Mouse (Mus musculus) cerebellum, postnatal 4 days (tissue): ENCODE measurements around the gene Foxk2.

Source experiments
- DNase-seq, 2 experiments: peaks; one replicate each; pipeline ENCODE4 v3.0.0; 2022; ENCODE audit warnings: low spot score in 2 of 2, mixed read lengths in 1 of 2

Gene Foxk2

GRCm38 (mm10) chr11:121259160-121260100 is at the start of gene Foxk2:
Gene Foxk2 (plus strand): TSS chr11:121259990.
- peak; percentile 88 to 96 for DNase-seq

GRCm38 (mm10) chr11:121216831-121217230 is 43.0 kb upstream of the Foxk2 start:
- no peak for DNase-seq

- DNase-seq: no peak
Measured at GRCm38 (mm10) chr11:121219776-121220175, 40.0 kb upstream of the Foxk2 start.

DNA sequence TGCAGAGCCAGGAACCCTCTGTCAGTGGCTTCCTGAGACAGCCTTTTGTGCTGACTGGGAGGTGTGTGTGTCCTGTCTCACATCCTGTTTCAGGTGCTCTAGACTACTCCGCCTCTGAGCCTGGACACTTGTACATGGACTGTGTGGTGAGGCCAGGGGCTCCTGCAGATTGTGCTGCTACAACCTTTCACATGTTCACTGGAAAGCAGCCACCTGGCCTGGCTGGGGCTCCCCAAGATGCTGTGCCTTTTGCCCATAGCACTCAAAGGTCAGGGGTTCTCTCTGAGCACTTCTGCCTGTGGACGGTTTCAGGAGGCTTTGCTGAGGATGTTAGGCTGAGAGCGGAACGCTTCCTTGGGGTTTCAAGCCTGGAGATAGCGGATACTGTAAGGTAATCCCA is 39.0 kb upstream of the Foxk2 start:
- DNase-seq: no peak

- DNase-seq: no peak
Measured at GRCm38 (mm10) chr11:121221321-121222010, 38.3 kb upstream of the Foxk2 start.

GRCm38 (mm10) chr11:121228129-121229017 is 31.4 kb upstream of the Foxk2 start:
- DNase-seq: no peak

GRCm38 (mm10) chr11:121229018-121229439 is 30.8 kb upstream of the Foxk2 start, which contains the start of gene Cybc1:
Gene Cybc1 (minus strand): TSS chr11:121229322.
- DNase-seq: peak in 1 of 2 experiments; percentile 35

DNA sequence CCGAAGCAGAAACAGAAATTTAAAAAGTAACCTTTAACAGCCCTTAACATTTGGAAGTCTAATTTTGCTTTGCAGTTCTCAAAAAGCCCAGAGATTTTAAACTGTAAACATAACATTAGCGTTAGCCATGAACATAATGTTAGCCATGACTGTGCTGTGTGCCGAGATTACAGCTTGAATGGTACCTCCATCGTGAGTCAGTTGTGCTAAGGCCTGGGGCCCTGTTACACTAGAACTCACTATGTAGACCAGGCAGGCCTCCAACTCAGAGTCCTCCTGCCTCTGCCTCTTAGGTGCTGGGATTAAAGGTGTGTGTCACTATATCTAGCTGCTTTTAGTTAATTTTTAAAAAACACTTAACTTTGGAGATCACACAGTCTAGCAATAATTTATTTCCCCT is 28.6 kb upstream of the Foxk2 start:
- DNase-seq: no peak

DNA sequence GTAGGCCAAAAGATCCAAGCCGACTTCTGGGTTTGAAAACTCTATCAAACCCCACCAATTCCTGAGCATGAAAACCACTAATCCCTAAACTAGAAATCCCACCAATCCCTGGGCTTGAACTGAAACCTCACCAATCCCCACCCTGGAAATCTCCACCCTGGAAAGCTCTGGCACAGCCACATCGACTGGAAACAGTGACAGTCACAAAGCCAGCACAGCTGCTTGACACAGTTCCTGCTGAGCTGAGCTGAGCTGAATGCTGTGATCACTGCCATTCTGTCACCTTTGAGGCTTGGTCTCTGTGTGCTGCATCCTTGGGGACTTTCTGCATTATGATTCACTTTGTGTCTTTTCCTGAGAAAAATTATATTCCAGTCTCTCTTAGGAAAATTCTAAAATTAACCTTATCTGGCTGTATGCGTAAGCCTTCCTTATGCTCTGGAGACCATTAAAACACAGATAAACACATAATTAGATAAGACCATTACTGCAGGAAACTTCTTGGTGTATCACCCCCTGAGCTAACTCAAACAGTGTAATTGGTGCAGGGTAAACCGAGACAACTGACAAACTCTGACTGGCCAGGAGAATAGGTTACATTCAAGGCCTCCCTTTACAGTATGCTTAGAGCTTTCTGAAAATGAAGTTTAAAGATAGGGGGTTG is 28.0 kb upstream of the Foxk2 start:
- DNase-seq: no peak

DNA sequence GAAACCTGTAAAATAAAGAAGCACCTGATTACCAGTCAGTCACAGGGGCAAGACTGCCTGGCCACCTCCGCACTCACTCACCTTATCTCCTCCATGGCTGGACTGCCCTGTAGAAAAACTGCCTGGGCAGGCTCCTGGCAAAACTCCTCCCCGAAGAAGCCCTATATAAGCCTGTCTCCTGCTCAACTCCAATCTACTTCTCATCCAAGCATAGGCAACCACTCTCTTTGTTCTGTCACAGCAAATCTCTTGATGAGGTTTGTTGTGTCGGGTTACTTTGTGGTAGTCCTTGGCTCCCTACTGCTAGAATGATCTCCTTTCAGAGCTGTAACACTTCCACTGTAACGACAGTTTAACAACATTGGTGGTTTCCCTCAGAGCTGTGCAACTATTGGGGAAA is 27.1 kb upstream of the Foxk2 start:
- DNase-seq: no peak

GRCm38 (mm10) chr11:121235475-121236238 is 24.1 kb upstream of the Foxk2 start:
- DNase-seq: peak in 1 of 2 experiments; percentile 32

- peak; percentile 87 to 96 for DNase-seq
Measured at GRCm38 (mm10) chr11:121236564-121237344, 23.0 kb upstream of the Foxk2 start, which contains the start of gene Narf. Gene Narf (plus strand): TSS chr11:121237253.

DNA sequence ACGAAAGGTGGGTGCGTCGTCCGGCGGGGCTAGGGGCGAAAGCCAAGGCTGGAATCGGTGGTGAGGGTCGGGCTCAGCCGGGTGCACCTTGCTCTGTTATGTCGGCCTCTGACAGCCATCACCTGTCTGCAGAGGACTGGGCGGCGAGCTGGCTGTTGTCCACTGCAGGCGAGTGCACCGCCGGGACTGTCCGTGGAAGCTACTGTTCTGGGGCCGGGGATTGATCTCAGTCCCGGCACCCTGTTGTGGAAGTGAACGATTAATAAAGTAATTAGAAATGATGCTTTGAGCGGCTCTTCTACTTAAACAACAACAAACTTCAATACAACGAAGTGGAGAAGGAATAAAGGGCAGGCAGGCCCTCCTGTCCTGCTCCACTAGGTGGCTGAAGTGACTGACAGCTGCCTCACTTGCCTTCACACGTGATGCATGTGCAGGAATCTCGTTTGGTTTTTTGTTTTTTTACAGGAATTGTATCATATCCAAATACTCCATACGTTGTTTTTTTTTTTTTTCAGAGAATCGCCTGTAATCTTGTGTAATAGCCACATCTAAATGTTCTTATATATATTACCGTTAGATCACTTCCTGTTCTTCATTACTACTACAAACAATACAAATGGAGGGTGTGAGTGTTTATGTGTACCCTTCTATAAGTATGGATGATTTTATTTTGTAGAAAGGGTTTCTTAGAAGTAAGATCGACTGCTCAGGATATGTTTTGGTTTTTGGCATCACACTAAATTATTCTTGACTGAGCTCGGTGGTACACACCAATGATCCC is 22.3 kb upstream of the Foxk2 start:
- no peak for DNase-seq

- no peak for DNase-seq
Measured at GRCm38 (mm10) chr11:121239669-121240068, 20.1 kb upstream of the Foxk2 start.

- DNase-seq: no peak
Measured at GRCm38 (mm10) chr11:121250196-121250595, 9.6 kb upstream of the Foxk2 start.

DNA sequence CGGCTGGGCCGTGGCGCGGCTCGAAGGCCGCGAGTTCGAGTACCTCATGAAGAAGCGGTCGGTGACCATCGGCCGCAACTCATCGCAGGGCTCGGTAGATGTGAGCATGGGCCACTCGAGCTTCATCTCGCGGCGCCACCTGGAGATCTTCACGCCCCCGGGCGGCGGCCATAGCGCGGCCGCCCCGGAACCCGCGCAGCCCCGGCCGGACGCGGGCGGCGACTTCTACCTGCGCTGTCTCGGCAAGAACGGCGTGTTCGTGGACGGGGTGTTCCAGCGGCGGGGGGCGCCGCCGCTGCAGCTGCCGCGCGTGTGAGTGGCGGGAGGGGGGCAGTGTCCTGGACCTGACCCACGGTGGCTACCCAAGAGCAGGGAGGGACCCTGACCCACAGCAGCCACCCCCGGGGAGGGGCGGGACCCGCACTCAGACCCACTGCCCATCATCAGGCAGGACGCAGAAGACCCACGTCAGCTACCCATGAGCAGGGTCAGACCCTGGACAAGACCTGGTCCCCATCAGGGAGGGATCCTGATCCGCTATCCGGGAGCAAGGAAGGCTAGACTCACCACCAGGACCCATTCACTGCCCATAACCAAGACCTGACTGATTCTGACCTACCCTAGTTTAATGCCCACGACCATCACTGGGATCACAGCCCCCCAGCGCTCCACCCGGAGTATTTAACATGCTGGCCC is 569 bp downstream of the Foxk2 start:
- DNase-seq: peak in 1 of 2 experiments; percentile 38

- no peak for DNase-seq
Measured at GRCm38 (mm10) chr11:121261074-121261473, 1.3 kb downstream of the Foxk2 start.

- no peak for DNase-seq
Measured at GRCm38 (mm10) chr11:121277516-121277915, 17.7 kb downstream of the Foxk2 start.
